Mouse (Mus musculus) kidney, postnatal 4 days (tissue): ENCODE measurements around the gene Acbd7.

Experiments used
- DNase-seq, 2 experiments: peaks; one replicate each; pipeline ENCODE4 v3.0.0; 2021; ENCODE audit warnings: mixed read lengths in 2 of 2

Acbd7 gene

DNA sequence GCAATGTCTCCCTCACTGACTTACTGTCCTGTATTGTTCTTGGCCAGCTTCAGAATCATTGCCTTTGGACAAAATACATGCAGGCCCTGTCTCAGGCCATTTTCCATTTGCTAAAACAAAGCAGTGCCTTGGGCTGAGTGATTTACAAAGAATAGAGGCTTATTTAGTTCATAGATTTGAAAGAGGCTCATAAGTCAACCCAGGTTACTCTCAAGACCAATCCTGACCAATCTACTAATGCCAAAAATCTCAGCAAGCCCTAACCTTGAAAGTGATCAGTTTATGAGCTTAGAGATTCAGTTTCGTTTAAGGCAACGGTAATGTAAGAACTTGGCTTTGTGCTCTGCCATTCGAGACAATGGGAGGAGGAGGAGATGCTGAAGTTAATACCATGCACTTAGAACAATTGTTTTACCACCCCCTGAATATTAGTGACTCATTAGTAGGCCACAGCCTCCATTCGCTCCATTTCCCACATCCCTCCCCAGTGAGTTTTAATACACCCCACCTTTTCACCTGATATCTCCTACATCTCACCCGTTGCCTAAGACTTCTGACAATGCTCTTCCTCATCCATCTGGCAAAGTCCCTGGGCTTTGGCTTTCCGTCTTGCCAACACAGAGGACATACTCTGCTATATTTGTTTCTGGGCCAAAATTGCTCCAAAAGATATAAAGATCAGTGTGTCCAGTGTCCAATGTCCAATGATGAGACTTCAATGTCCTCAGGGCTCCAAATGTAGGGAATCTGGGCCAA, 51.3 kb downstream of the Acbd7 start:
- DNase-seq, result no peak
